Mouse (Mus musculus): ENCODE data around the gene Tpd52l1.

Gene Tpd52l1

GRCm38 (mm10) chr10:31346401-31346800 lies 99.4 kb downstream of the Tpd52l1 start:
- no peak for DNase-seq (ENCODE audit: low spot score in 2 of 2)

GRCm38 (mm10) chr10:31336432-31336831 lies 109.3 kb downstream of the Tpd52l1 start:
- no peak for DNase-seq (ENCODE audit: low spot score in 2 of 2)

- DNase-seq (ENCODE audit: low spot score in 2 of 2): no peak
Measured at GRCm38 (mm10) chr10:31331225-31331775, 114.5 kb downstream of the Tpd52l1 start.

DNA sequence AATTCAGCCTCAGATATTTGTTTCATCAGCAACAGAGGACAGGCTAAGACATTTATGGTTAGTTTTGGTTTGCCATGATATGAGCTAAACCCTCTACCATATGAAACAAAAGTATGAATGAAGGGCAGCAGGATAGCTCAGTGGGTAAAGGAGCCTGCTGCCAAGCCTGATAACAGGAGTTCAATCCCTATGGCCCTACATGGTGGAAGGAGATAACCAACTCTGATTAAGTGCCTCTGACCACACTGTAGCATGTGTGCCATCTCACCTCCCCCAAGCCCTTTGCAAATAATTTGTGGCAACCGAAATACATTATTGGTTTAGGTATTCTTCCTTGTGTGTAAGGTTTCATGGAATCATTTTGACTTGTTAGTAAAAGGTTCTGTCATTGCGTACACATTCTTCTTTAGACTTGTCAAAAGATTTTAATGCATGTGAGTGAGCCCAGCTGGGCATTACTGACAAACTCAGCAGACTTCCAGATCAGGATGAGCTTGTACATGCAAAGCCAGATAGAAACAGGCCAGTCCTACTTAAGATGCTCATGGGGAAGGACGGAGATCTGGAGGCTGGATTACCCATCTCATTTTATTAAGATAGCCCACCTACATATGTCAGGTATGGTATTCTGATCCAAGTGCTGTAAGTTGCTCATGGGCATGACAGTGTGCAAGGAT lies 115.3 kb downstream of the Tpd52l1 start:
- no peak for DNase-seq (ENCODE audit: low spot score in 2 of 2)

- DNase-seq (ENCODE audit: low spot score in 2 of 2): no peak
Measured at GRCm38 (mm10) chr10:31329436-31329835, 116.3 kb downstream of the Tpd52l1 start.

DNA sequence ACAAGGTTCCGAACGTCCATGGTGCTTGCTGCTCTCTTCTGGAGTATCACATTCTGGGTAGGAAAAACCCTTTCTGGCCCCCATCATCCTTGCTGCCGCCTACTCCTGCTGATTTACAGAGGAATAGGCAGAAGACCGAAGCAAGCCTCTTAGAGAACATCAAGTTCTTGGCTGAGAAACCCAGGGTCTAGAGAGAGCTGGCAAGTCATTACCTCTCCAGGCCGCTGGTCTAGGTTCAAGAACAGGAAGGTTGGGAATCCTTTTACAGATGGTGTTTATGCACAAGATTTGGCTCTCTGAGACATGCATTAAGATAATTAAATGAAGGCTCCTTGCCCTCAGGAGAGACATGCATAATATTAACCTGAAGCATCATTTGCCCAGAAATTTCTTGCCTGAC lies 127.3 kb downstream of the Tpd52l1 start:
- no peak for DNase-seq (ENCODE audit: low spot score in 2 of 2)

DNA sequence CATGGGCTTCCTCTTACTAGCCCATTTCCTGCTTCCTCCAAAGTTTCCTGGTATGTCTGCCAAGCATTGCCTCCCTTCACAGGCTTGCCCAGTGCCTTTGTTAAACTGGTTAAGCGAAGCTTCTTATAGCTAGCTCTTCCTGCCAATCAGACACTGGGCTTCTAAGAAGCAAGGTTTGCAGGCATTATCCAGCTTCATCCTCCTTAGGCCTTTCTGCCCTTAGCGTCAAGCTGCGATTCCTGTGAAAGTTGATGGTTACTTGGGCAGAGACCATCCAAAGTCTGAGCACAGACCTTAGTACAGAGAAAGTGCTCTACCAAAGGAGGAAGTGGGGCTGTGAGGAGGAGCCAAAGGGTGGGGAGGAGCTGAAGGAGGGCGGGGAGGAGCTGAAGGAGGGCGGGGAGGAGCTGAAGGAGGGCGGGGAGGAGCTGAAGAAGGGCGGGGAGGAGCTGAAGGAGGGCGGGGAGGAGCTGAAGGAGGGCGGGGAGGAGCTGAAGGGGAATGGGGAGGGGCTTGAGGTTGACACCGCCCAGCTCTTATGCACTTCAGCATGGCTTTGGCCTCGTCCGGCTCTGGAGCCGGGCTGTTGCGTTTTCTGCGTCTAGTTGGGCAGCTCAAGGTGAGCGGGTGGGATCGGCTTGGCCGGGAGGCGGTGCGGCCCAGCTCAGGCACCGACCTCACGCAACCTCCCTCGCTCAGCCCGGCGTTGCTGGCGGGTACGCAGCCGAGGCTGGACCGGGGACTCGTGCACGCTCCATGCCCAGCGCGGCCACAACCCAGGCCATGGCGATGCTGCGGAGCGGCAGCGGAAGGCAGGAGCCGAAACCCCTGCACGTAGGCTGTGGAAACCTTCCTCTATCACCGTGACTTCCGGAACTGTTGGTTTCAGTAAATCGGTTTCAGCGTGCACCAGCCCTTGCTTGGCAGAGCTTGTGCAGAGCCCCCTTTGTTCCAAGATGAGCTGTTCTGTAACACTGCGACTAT lies 132.6 kb downstream of the Tpd52l1 start, which contains the start of gene Hddc2:
TSS of gene Hddc2 (plus strand) at position 519 of the 984 bp plus-strand sequence.
- peak; percentile 43 to 67 for DNase-seq (ENCODE audit: low spot score in 2 of 2)

- no peak for DNase-seq (ENCODE audit: low spot score in 2 of 2)
Measured at GRCm38 (mm10) chr10:31307024-31307598, 138.6 kb downstream of the Tpd52l1 start.

- DNase-seq (ENCODE audit: low spot score in 2 of 2): no peak
Measured at GRCm38 (mm10) chr10:31303446-31303845, 142.3 kb downstream of the Tpd52l1 start.

- DNase-seq (ENCODE audit: low spot score in 2 of 2): no peak
Measured at GRCm38 (mm10) chr10:31300292-31300691, 145.5 kb downstream of the Tpd52l1 start.

DNA sequence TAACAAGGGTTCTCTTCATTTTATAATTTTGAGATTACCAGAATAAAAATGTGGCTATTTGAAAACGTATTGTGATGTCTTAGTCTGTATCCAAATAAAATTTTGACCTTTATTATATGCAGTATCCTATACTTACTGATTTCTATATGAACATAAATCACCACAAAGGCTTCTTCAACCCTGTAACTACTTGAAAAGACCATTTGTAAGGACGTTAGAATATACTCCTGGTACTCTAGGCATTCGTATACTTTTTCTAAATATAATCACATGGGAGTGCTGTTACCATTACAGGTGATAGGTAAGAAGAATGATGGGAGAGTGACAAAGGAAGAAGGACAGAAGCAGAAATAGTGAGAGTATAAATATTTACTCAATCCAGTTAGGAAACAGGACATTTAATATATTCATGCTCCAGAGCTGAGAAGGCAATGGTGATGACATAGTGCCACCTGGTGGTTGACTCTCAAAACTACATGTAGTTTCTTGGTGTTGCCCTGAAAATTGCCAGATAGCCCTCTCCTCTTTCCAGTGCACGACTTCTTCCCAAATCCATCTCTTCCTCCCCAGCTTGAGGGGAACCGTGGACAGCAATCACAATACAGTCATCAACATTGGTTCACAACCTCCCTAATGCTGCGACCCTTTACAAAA lies 146.7 kb downstream of the Tpd52l1 start:
- peak in 1 of 2 experiments; percentile 20 for DNase-seq (ENCODE audit: low spot score in 2 of 2)

GRCm38 (mm10) chr10:31298263-31298662 lies 147.5 kb downstream of the Tpd52l1 start:
- DNase-seq (ENCODE audit: low spot score in 2 of 2): no peak

DNA sequence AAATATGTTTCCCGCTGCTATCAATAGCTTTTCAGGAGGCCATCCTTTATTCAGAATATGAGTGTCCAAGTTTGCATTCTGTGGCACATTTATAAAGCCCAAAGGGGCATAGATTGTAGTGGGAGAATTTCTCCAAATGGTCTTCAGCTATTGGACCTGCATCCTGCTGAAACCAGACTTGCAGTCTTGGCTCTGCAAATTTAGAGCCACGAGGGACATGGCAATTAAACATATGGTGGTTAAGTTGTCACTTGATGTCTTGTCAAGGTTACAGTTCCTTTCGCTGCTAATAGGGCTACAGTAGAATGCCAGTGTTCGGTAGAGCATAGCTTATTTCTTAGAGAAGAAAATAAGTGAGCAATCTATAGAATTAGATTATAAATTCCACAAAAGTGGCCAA lies 148.7 kb downstream of the Tpd52l1 start:
- DNase-seq (ENCODE audit: low spot score in 2 of 2): no peak

- no peak for DNase-seq (ENCODE audit: low spot score in 2 of 2)
Measured at GRCm38 (mm10) chr10:31296458-31296857, 149.3 kb downstream of the Tpd52l1 start.

DNA sequence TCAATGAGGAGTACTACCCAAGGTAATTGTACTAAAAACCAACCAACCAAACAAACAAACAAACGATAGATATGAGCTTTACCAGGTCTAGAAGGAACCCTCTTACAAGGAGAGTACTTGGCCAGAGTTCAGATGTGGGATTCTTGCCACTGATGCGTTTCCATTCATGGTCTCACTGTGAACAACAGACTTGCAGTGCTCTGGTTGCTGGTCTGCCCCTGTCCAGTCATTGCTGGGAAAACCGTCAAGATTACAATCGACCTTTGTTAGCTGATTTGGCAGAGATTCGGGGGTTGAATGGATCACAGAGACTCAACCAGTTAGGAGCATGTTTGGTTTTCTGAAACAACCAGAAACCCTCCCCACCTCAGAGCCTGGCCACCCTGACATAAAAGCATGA lies 150.1 kb downstream of the Tpd52l1 start:
- DNase-seq (ENCODE audit: low spot score in 2 of 2): no peak

DNA sequence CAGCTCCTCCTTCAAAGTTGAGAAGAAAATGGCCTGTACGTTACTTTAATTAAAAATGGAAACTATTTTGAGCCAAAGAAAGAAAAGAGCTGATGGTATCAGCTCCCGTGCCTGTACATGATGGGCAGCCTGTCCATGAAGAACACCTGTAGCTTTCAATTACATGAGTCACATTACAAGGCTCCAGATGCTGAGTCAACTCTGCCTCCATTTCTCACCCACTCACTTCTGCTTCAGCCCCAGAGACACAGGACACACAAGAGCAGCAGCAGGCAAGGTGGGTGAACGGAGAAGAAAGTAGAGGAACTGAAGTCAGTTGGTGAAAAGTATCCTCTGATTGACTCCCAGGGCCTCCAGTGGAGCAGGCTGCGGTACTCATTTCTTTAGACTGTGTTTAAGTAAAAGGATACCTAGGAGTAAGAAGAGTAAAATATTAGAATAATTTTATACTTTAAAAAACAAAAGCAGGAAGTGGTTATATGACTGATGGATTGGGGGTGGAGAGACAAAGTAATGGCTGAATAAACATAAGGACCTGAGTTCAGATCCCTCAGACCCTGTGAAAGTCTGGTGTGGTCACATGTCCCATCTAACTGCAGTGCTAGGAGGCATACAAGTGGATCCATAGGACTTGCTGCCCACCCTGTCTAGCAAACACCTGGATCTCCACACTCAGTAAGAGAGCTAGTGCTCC lies 156.9 kb downstream of the Tpd52l1 start:
- DNase-seq (ENCODE audit: low spot score in 2 of 2): no peak

GRCm38 (mm10) chr10:31287787-31288186 lies 158.0 kb downstream of the Tpd52l1 start:
- no peak for DNase-seq (ENCODE audit: low spot score in 2 of 2)

Measured in urinary bladder, adult 18-20 months (tissue).